Mouse (Mus musculus) olfactory bulb, adult 2 months (tissue): ENCODE results near the gene Pdss2.

ENCODE experiments used
- CTCF ChIP-seq: fragments of 200-500 bp; IDR thresholded peaks from 2 replicates; pipeline ENCODE4 v1.5.1; 2012; ENCODE audit warnings: low read depth, mild to moderate bottlenecking, low read length, moderate library complexity; ENCODE audit not compliant: insufficient read depth
- POLR2A ChIP-seq: fragments of 200-500 bp; IDR thresholded peaks from 2 replicates; pipeline ENCODE4 v1.6.1; 2012; ENCODE audit warnings: mild to moderate bottlenecking, low read depth, low read length, moderate library complexity; ENCODE audit not compliant: insufficient read depth

GRCm38 (mm10) chr10:43406885-43407284, 185.6 kb downstream of the Pdss2 start:
- TF ChIP-seq CTCF: no peak
- no peak for TF ChIP-seq POLR2A
